Mouse (Mus musculus) cerebellum, adult 9-10 months (tissue): ENCODE measurements around the gene Bicd2.
"Not testable (repeated sequence)": the region's sequence is repeated elsewhere in the genome, so short reads cannot be mapped to it uniquely, and the experiment has no call there.

Experiments used
- DNase-seq: peaks from one replicate; pipeline ENCODE4 v3.0.0; 2022

The Bicd2 gene

DNA sequence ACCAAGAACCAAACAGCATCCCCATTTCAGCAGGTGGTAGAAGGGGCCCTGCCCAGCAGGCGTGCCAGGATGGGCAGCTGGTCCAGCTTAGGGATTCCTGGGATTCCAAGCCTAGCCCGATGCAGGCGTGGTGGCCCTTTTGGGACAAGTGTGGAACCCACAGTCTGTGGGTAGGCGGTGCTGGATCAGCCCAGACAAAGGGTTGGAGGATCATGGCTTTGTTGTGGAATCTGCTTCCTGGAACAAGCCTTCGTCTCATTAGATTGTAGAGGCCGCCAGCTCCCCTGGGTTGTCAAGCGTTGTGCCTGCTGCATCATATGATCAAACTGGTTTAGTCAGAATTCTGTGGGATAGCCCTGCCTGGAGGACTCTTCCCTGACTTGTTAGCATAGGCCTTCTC lies 21.0 kb downstream of the Bicd2 start:
- no peak for DNase-seq

GRCm38 (mm10) chr13:49362804-49363203 lies 21.4 kb downstream of the Bicd2 start:
- DNase-seq = no peak

- no peak for DNase-seq
Observed at GRCm38 (mm10) chr13:49364716-49365115, 23.3 kb downstream of the Bicd2 start.

DNA sequence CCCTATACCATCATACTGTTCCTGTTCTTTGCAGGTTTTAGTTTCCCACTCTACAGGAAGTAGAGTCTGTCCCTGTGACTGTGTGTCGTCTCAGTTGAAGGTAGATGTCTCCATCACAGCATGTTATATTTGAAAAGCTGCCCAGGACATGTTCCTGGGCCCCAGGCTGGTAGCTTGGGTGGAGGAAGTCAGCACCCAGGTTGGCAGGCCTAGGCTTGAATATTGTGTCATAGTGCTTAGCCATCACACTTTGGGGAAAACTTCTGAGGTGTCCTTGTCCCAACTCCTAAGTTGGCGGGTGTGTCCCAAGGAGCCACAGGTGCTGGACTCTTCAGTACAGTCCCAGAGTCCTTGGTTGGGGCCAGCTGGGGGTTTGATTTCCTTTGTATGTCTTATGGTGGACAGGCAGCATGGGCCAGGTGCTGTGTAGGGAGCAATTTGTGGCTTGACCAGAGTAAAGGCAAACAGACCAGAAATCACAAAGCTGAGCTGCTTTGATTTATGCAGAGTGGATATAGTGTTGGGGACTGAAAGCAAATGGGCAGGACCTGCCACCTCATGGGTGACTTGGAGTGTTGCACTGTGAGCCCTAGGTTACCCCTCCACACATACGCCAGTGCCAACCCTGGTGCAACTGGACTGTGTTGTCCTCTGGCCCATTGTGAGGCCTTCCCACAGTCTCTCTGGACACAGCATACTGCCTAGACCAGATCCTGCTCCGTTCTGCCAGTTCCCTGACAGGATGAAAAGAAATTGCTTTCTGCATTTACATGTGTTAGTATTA lies 26.5 kb downstream of the Bicd2 start:
- no peak for DNase-seq

- DNase-seq = no peak
Observed at GRCm38 (mm10) chr13:49369404-49369803, 28.0 kb downstream of the Bicd2 start.

DNA sequence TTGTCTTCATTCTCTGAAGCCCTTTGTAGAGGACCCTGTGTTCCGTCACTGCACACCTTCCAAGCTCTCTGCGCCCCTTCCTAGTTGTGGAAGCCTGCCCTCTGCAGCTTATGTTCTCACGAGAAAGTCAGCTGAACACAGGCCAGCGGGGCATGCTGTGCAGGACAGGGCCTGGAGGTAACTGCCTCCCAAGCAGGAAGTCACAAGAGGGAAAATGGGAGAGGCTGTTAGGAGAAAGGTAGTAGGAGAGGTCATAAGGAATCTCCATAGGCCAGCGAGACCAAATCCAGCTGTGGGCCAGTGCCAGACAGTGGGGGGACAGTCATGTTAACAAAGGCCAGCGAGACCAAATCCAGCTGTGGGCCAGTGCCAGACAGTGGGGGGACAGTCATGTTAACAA lies 28.8 kb downstream of the Bicd2 start:
- DNase-seq = not testable (repeated sequence)

DNA sequence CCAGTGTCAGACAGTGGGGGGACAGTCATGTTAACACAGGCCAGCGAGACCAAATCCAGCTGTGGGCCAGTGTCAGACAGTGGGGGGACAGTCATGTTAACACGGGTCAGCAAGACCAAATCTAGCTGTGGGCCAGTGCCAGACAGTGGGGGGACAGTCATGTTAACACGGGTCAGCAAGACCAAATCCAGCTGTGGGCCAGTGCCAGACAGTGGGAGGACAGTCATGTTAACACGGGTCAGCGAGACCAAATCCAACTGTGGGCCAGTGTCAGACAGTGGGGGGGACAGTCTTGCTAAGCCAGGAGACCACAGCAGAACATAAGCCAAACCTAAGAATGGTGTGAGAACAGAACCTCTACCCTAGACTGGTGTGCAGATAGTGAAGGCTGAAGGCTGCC lies 29.5 kb downstream of the Bicd2 start:
- DNase-seq = not testable (repeated sequence)

- DNase-seq = peak; percentile 34
Observed at GRCm38 (mm10) chr13:49371428-49371899, 30.1 kb downstream of the Bicd2 start.

GRCm38 (mm10) chr13:49372370-49373060 lies 31.1 kb downstream of the Bicd2 start:
- DNase-seq = no peak

GRCm38 (mm10) chr13:49374304-49374703 lies 32.9 kb downstream of the Bicd2 start:
- no peak for DNase-seq

GRCm38 (mm10) chr13:49374730-49375129 lies 33.3 kb downstream of the Bicd2 start:
- no peak for DNase-seq

- no peak for DNase-seq
Observed at GRCm38 (mm10) chr13:49377608-49378007, 36.2 kb downstream of the Bicd2 start.

DNA sequence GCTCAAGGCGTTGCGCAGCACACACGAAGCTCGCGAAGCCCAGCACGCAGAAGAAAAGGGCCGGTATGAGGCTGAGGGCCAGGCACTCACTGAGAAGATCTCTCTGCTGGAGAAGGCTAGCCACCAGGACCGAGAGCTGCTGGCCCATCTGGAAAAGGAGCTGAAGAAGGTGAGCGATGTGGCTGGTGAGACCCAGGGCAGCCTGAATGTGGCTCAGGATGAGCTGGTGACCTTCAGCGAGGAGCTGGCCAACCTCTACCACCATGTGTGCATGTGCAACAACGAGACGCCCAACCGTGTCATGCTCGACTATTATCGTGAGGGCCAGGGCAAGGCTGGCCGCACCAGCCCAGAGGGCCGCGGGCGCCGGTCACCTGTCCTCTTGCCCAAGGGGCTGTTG lies 37.9 kb downstream of the Bicd2 start:
- DNase-seq = no peak

GRCm38 (mm10) chr13:49381230-49381629 lies 39.8 kb downstream of the Bicd2 start:
- peak; percentile 87 for DNase-seq

DNA sequence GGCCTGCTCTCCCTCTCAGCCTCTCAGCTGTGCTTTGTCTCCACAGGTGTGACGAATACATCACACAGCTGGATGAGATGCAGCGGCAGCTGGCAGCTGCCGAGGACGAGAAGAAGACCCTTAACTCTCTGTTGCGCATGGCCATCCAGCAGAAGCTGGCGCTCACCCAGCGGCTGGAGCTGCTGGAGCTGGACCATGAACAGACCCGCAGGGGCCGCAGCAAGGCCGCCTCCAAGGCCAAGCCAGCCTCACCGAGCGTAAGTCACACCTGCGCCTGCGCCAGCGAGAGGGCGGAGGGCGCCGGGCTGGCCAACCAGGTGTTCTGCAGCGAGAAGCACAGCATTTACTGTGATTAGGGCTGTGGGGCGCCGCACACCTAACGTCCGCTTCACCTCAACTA lies 41.6 kb downstream of the Bicd2 start:
- no peak for DNase-seq

DNA sequence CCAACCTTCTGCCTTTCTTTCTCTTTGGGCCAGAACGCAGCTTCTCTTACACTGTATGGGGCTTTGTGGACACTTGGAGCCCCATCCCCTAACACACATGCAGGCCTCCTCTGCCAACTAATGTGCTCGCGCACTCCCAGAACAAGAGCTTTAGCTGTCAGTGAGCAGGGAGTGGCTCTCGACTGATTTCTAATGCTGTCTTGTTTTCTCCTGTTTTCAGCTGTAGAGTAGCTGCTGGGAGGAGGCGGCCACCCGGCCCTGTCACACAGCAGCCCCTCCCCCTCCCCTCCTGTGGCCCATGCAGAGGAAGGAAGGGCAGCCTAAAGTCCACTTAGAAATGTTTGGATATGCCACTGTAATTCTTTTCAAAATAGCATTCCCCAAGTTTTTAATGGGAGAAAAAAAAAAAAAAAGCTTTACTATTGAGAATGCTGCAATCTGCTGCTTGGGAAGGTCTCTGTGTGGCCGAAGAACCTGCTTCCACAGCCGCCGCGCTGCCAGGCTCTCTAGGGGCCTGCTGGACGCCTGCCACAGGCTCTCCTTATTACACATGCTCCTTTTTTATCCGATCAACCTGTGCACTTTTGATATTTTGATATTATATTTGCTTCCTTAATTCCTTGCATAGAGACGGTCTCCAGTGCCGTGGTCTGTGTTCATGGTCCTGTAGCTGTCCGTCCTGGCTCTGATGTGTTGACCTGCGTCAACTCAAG lies 43.5 kb downstream of the Bicd2 start:
- no peak for DNase-seq

- no peak for DNase-seq
Observed at GRCm38 (mm10) chr13:49391374-49391773, 50.0 kb downstream of the Bicd2 start.

- no peak for DNase-seq
Observed at GRCm38 (mm10) chr13:49393579-49393978, 52.2 kb downstream of the Bicd2 start.

DNA sequence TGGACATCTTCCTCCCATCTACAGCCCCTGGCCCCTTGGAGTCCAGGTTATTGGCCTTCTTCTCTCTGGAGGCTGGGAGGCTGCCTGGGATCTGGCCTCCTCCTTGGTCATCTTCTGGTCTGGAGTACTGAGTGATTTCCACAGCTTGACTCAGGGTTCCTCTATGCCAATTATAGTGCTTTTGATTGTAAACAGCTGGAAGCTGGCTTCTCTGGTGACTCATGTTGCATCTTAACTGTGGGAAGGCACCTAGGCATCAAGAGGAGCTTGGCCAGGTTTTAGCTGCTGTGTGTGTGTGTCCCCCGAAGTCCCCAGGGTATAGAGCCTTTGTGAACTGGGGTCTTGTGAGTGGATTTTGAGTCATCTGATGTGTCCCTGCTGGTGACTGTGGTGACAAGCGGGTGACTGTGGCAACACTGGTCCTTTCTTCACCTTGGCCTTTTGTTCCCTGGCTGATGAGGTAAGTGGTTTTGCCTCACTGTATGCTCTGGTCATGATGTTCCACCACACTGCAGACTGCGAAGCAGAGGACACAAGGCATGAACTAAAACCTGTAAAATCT lies 53.6 kb downstream of the Bicd2 start:
- DNase-seq = no peak

GRCm38 (mm10) chr13:49396798-49397197 lies 55.4 kb downstream of the Bicd2 start:
- DNase-seq = no peak

- DNase-seq = no peak
Observed at GRCm38 (mm10) chr13:49398191-49398590, 56.8 kb downstream of the Bicd2 start.

- DNase-seq = no peak
Observed at GRCm38 (mm10) chr13:49400139-49400538, 58.8 kb downstream of the Bicd2 start.

GRCm38 (mm10) chr13:49402628-49403027 lies 61.2 kb downstream of the Bicd2 start:
- DNase-seq = no peak
